Mouse (Mus musculus) midbrain, embryonic 13.5 days (tissue): ENCODE data around the gene Oxct1. TPM values are rescaled to one million over a fixed set of nuclear protein-coding genes. Genes with fewer than 3 reads are reported as not detected.

ENCODE experiments used
- ATAC-seq: fragments of 200-750 bp; cut with Nextera tagmentation; 2 replicates; pipeline ENCODE4 v1.8.0; 2017; ENCODE audit warnings: mild to moderate bottlenecking, moderate TSS enrichment, moderate library complexity
- H3K27ac ChIP-seq: fragments of 300-500 bp; sonication (generic); 2 replicates; pipeline ENCODE4 v1.5.1; 2015; ENCODE audit warnings: inconsistent platforms, mild to moderate bottlenecking, moderate library complexity
- H3K27me3 ChIP-seq: fragments of 300-500 bp; sonication (generic); 2 replicates; pipeline ENCODE4 v1.6.1; 2015; ENCODE audit warnings: mild to moderate bottlenecking, inconsistent platforms
- H3K36me3 ChIP-seq: fragments of 300-500 bp; sonication (generic); 2 replicates; pipeline ENCODE4 v1.6.1; 2015; ENCODE audit warnings: mild to moderate bottlenecking, inconsistent platforms
- H3K4me1 ChIP-seq: fragments of 300-500 bp; sonication (generic); replicated peaks from 2 replicates; pipeline ENCODE4 v1.6.1; 2015; ENCODE audit warnings: inconsistent platforms
- H3K4me2 ChIP-seq: fragments of 300-500 bp; sonication (generic); replicated peaks from 2 replicates; pipeline ENCODE4 v1.6.1; 2015; ENCODE audit warnings: moderate library complexity, mild to moderate bottlenecking, inconsistent platforms
- H3K4me3 ChIP-seq: fragments of 300-500 bp; sonication (generic); replicated peaks from 2 replicates; pipeline ENCODE4 v1.5.1; 2015; ENCODE audit warnings: mild to moderate bottlenecking, inconsistent platforms
- H3K9ac ChIP-seq: fragments of 300-500 bp; sonication (generic); replicated peaks from 2 replicates; pipeline ENCODE4 v1.6.1; 2015; ENCODE audit warnings: mild to moderate bottlenecking, inconsistent platforms
- H3K9me3 ChIP-seq: fragments of 300-500 bp; sonication (generic); 2 replicates; pipeline ENCODE4 v1.6.1; 2016; ENCODE audit warnings: mild to moderate bottlenecking, inconsistent platforms
- WGBS: fragments of 180-500 bp; shearing (Covaris S2); methylation state at CpG from one replicate; pipeline ENCODE4 v1.1.7; 2015; 5-methylcytosine and 5-hydroxymethylcytosine counted together
- polyA plus RNA-seq: library from polyadenylated mRNA; unstranded; fragments of >200 nt; fragmentation: Nextera tagmentation; extraction: Ambion mirVana; gene quantifications from 2 replicates; pipeline ENCODE4 v1.2.1, GENCODE M21; 2015

Oxct1 gene
- polyA plus RNA-seq, 1 experiment from 2014 or later: 211 TPM

DNA sequence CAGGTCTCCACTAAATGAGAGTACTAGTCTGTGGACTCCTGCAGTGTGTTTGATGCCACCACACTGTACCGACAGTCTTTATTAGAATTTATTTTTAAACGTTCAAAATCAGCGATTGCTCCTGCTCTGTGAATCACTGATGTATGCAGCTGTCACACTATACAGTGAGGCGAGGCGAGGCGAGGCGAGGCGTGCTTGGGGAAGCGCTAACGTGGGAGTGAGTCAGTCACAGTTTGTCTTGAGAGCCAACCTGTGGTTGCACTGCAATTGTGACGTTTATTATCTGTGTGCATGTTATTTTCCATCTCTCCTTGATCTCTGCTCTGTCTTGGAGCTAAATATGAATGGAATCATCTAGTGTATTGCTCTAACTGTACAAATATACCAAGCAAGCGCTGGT, 113.3 kb downstream of the Oxct1 start:
- Histone ChIP-seq H3K36me3 (peaks cover 16% of the 10 kb centered on the region; the same call in 1 of the 2 replicates), H3K27me3 (no peaks in the 10 kb centered on the region), H3K9me3 (no peaks in the 10 kb centered on the region), H3K4me3 (no peak overlapping the region), H3K4me2 (no peak overlapping the region), H3K9ac (no peak overlapping the region), H3K27ac (no peak overlapping the region), H3K4me1 (0 out of 2 replicates have a peak, but pooled peaks cover 3% of the 10 kb centered on the region)
- no peak for ATAC-seq
- 89% methylated on average over 12 of the region's 12 CpGs for WGBS

DNA sequence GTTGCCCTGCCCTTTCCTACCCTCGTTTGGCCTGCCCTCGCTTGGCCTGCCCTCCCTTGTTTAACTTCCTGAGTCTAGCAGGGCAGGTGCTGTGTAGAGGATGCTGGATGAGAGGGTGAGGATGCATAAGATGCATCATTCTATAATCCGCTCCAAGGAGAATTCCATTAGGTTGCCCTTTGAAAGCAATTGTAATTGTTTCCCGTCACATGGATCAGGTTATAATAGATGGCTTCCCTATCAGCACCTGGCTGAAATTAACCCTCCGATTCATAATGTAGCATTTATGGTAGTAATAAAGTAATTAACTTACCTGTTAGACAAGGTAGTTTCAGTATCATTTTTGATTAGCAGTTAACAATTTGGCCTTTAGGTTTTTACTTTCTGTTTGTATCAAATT, 119.2 kb downstream of the Oxct1 start:
- peaks cover 6% of the 10 kb centered on the region for H3K4me1 ChIP-seq
- 83% methylated on average over 5 of the region's 5 CpGs for whole genome bisulfite sequencing
- H3K9me3 ChIP-seq: no peaks in the 10 kb centered on the region
- ATAC-seq: no peak
- no peak overlapping the region for H3K4me2 ChIP-seq
- no peak overlapping the region for H3K9ac ChIP-seq
- H3K27ac ChIP-seq: no peak overlapping the region
- no peak overlapping the region for H3K4me3 ChIP-seq
- peaks cover 9% of the 10 kb centered on the region; the same call in 1 of the 2 replicates for H3K36me3 ChIP-seq
- no peaks in the 10 kb centered on the region for H3K27me3 ChIP-seq

DNA sequence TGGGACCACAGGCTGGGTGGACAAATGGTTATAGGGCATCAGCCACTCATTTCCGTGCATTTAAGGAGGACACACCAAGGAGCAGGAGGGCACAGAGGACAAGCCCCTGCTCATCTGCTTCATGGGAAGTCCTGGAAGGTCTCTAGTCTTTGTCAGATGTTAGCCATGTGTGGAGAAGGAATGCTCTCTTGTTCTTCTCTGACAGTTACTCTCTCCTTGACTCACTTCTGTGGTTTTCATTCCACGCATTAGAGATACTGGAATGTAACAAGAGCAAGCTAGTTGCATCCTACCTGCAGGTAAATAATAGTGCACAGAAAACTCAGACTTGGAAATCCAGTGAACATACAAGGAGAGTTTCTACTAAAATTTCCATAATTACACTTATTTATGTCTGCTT, 121.5 kb downstream of the Oxct1 start:
- peaks cover 16% of the 10 kb centered on the region for H3K36me3 ChIP-seq
- no peak for ATAC-seq
- H3K9me3 ChIP-seq: no peaks in the 10 kb centered on the region
- H3K27me3 ChIP-seq: no peaks in the 10 kb centered on the region
- H3K4me1 ChIP-seq: peaks cover 6% of the 10 kb centered on the region
- H3K9ac ChIP-seq: no peak overlapping the region
- 90% methylated on average over 2 of the region's 2 CpGs for WGBS
- H3K27ac ChIP-seq: no peak overlapping the region
- H3K4me2 ChIP-seq: no peak overlapping the region
- no peak overlapping the region for H3K4me3 ChIP-seq

DNA sequence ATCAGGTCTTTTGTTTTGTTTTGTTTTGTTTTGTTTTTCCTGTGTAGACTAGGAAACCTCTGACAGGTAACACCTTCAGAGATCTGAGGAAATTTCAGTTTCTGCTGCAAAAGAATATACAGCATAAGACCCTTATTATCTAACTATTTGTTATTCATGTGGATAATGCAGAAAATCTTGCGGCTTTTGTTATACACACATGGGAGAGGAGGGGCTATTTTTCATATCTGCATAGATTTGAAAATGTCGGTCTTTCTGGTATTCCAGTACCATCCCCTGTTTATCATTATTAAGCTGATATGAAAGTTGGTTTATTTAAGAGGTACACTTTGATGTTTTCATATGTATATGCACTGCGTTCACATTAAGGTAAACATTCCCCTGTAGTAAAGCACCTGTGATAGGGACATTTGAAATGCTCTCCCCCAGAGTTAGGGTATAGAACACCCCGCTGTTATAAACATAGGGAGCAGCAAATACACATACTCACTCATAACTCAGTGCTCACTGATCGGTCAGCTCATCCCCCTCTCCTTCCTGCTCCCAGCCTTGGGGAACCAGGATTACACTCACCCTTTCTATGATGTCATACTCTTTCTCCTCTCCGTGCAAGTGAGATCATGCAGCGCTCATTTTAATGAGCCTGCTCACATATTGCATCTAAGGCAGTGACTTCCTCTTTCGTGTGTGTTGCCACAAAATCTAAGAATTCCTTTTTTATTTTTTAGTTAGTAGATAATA, 122.6 kb downstream of the Oxct1 start:
- no peak overlapping the region for H3K4me2 ChIP-seq
- peaks cover 6% of the 10 kb centered on the region for H3K4me1 ChIP-seq
- ATAC-seq: peak; percentile 60
- no peak overlapping the region for H3K27ac ChIP-seq
- H3K9ac ChIP-seq: no peak overlapping the region
- peaks cover 20% of the 10 kb centered on the region for H3K36me3 ChIP-seq
- no peak overlapping the region for H3K4me3 ChIP-seq
- H3K9me3 ChIP-seq: no peaks in the 10 kb centered on the region
- no peaks in the 10 kb centered on the region for H3K27me3 ChIP-seq
- 83% methylated on average over 8 of the region's 8 CpGs for WGBS

DNA sequence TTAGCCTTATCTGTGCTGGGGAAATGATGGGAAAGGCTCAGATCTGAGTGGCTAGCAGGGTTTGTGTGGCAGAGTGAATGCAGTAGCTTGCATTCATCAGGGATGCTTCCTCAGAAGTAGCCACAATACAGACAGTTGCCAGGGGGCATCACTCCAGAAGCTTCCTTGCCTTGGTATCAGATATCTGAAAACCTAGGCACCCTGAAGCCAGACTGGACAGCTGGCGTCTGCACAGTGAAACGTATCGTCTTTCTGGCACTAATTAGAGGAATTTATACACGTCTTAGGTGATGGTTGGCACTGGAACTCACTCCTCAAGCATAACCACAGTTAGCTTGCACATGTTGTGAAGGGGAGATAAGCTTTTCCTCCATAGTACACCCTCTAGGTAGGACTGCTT, 128.5 kb downstream of the Oxct1 start:
- no peaks in the 10 kb centered on the region for H3K9me3 ChIP-seq
- H3K4me3 ChIP-seq: no peak overlapping the region
- H3K36me3 ChIP-seq: peaks cover 27% of the 10 kb centered on the region
- H3K4me2 ChIP-seq: no peak overlapping the region
- no peaks in the 10 kb centered on the region for H3K27me3 ChIP-seq
- no peak overlapping the region for H3K27ac ChIP-seq
- H3K9ac ChIP-seq: no peak overlapping the region
- no peak for ATAC-seq
- H3K4me1 ChIP-seq: no peaks in the 10 kb centered on the region
- 86% methylated on average over 4 of the region's 4 CpGs for WGBS

DNA sequence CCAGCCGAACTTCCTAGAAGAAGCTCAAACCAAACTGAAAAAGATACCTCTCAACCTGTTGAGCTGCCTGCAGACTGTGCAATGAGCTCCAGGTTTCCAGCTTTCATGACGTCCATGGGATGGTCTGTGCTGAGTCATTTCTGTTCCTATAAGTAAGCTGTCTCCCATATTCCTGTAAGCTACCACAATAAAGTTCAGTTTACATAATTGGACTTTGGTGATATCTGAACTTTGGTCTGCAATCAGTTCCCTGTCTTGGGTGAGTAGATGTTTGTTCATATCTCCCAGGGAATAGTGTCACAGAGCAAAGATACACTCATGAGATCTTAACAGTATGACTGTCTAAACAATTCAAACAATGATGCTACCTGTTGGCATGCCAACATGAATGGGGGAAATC, 141.8 kb downstream of the Oxct1 start:
- Histone ChIP-seq H3K36me3 (no peaks in the 10 kb centered on the region), H3K9ac (no peak overlapping the region), H3K4me1 (no peaks in the 10 kb centered on the region), H3K27ac (no peak overlapping the region), H3K4me2 (no peak overlapping the region), H3K4me3 (no peak overlapping the region), H3K9me3 (no peaks in the 10 kb centered on the region), H3K27me3 (no peaks in the 10 kb centered on the region)
- WGBS: 81% methylated on average over 2 of the region's 2 CpGs
- ATAC-seq: no peak

DNA sequence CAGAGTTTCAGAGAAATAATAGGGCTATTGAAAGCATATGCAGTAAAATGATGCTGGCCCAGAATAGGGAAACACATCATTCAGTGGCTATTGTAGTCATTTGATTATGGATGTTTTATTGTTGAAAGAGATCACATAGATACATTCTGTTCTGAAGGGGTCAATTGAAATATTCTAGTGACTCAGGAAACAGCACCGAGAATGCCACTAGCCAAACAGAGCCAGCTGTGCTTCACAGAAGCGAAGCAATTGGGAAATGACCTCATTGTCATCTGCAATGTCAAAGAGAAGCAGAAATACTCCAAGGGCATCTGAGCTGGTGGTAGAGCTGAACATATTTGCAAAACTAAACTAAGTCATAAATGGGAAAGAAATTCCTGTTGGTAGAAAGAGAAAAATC, 145.4 kb downstream of the Oxct1 start:
- ATAC-seq: no peak
- 68% methylated on average over 2 of the region's 2 CpGs for WGBS

DNA sequence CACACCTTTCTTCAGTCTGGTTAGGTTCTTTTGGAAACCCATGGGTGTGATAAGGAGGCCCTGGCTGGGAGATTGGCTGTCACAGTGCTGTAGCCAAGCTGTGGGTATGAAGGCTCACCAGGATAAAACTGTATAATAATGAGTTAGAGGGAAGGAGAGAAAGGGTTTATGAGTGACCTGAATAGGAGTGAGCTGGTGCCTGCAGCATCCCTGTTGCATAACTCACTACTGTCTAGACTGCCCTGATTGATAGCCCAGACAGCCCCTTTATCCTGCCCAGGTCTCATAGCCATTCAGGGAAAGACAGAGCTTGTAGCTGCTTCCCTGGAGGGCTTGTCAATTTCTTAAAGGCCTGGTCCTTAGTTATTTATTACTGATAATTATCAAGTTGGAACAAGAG, 171.7 kb downstream of the Oxct1 start:
- no peaks in the 10 kb centered on the region for H3K4me1 ChIP-seq
- no peak overlapping the region for H3K9ac ChIP-seq
- H3K27ac ChIP-seq: no peak overlapping the region
- H3K9me3 ChIP-seq: no peaks in the 10 kb centered on the region
- no peaks in the 10 kb centered on the region for H3K27me3 ChIP-seq
- no peaks in the 10 kb centered on the region for H3K36me3 ChIP-seq
- no peak for ATAC-seq
- H3K4me2 ChIP-seq: no peak overlapping the region
- no peak overlapping the region for H3K4me3 ChIP-seq

More for the DNA sequence above, 145.4 kb downstream of the Oxct1 start:
- Histone ChIP-seq H3K4me1 (no peaks in the 10 kb centered on the region), H3K4me3 (no peak overlapping the region), H3K27ac (no peak overlapping the region), H3K4me2 (no peak overlapping the region), H3K27me3 (no peaks in the 10 kb centered on the region), H3K9me3 (peaks cover 2% of the 10 kb centered on the region; the same call in 1 of the 2 replicates), H3K36me3 (no peaks in the 10 kb centered on the region), H3K9ac (no peak overlapping the region)

Other genes starting within 250 kb of the Oxct1 start
- 6.3 and 7.3 TPM in 2 replicates for gene Fbxo4, start 46.8 kb upstream of the Oxct1 start, polyA plus RNA-seq
- gene AW549877, start 30.6 kb upstream of the Oxct1 start, polyA plus RNA-seq: 42.1 and 47.1 TPM in 2 replicates